Mouse (Mus musculus) telencephalon, adult 2 months (tissue): ENCODE results near the gene Glb1l2.

Experiments
- DNase-seq: peaks from one replicate; pipeline ENCODE4 v3.0.0-alpha.2; 2011; ENCODE audit warnings: low read depth, low spot score

Gene Glb1l2

DNA sequence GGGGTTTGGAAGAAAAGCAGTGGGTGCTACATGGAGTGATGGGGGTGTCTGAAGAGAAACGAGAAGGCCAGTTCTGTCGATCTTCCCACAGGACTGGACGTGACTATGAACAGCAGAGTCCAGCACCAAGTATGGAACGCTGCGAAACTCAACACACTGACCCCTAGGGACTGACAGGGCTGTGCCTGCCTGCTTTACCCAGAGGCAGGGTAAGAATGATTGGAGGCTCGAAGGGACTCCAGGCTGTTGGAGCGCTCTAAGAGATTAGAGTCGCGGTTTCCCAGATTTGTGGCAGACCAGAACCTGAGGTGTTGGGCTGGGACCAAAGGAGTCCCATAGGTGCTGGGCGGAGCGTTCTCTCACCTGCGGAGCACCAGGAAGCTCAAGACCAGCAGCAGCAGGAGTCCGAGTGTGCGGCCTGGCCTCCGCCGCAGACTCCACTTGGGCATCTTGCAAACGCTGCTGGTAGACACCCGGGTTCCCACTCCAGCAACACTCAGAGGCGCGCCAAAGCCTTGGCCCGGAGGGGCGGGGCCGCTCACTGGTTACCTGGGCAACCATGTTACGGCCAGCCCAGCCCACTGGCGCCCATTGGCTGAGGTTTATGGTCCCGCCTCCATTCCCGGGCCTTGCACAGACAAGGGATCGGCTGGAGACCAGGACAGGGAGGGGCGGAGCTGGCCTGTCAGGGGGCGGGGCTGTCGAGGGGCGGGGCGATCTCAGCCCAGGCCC is at the start of gene Glb1l2:
Glb1l2 (minus strand) TSS at position 534 of the 732 bp plus-strand sequence.
- DNase-seq: peak; percentile 47

DNA sequence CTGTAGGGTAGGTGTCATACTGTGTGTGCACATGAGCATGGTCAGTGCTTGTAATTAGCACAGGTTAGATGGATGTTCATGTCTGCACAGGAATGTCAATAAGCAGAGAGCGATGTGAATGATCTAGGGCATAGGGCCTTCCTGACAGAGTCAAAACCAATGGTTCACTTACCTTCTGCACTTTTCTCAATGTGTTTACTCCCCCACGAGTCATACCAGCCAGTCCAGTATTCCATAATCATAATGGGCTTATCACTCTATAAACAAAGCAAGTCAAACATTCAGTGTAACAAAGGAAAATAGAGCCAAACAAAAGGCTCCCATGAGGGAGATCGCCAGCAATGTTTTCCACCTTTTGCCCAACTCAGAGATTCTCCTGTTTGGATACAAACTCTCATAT is 24.8 kb upstream of the Glb1l2 start:
- no peak for DNase-seq

DNA sequence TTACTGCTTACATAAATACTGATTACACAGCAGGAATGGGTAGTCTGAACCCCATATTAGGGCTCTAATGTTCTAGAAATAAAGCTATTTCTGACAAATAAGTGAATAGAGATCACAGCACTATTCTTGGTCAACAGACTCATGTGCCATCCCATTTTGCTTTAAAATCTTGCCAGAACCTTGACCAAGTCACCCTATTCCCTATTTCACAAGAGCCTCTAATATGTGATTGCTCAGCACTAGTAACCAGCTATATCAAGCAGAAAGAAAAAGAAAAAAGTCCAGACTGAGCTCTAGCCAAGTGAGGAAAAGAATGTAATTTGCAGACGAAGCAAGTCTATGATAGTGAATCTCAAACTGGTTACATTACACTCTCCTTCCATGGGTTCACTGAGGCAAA is 13.7 kb upstream of the Glb1l2 start:
- no peak for DNase-seq

DNA sequence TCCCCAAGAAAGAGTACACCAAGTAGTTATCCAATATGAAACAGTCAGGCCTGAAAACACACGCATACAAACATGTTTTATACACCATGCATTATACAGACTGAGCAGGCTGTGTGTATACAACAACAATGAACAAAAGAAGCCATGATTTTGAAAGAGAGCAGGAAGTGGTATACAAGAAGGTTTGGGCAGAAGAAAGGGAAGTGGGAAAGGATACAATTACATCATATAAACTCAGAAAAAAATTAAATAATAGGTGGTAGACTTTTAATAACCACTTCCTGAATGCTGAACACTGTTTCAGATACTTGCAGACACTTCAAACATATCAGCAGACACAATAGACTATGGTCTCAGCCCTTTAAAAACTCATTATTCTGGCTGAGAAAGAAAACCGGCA is 2.5 kb upstream of the Glb1l2 start:
- DNase-seq: no peak

DNA sequence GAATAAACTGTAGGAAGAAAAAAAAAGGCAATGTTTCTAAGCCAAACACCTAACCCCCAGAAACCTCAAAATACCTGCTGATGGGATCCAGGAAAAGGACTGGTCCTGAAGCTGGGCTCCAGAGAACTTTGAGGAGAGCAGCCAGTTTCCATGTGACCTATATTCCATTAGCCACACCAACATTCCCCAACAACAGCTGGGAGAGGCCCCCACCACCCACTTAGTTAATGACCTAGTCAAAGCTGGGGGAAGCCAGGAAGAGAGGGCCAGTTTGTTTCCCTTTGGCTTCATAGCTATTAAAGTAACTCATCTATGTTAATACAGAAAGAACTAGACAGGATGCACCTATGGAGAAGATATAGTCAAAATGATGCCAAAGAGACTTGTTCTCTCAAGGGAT is 1.9 kb downstream of the Glb1l2 start:
- DNase-seq: no peak

DNA sequence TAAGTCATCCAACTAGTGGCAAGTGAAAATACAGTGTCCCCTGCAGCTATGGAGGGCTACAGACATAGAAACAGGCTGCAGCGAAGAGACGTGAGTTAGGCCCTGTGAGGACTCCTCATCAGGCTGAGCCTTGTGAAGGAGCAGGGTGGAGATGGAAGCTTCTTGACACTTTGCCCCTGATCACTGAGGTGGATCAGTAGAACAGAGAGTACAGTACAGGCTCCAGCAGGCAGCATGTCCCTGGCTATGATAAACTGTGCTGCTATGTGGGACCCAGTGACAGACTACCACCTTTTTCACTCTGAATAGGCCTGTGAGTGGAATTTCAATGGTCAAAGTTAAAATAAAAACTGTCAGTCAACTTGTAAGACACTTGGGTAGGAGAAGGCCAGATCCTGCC is 5.9 kb downstream of the Glb1l2 start:
- DNase-seq: no peak

DNA sequence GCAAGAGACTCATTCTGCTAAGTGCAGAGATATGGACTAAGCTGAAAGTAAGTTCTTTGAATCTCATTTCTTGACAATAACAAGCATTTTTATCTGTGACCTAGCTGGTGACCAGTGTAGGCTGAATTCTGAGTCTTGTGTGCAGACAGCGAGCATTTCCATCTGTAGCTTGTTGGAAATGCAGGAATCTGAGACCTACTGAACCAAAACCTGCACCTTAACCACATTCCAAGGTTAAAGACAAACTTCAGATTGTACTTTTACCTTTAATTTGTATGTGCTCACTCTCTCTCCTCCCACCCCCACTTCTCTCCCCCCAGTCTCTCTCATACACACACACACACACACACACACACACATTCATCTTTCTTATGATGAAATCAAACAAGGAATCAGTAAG is 7.5 kb downstream of the Glb1l2 start:
- no peak for DNase-seq

DNA sequence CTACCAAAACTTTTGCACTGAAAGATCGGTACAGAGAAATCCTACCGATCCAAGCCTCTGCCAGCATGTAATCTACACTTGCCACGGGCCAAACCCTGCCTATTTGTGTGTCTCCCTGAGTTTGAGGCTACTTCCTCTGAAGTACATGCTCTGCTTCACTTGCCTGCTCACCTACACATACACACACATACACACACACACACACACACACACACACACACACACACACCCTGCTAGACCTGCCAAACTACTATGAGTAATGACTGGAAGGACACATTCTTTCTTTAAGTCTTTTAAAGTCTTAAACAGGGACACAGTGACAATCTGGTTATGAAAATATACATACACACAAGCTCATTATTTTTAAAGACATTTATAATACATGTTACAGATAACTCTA is 8.1 kb downstream of the Glb1l2 start:
- DNase-seq: no peak

DNA sequence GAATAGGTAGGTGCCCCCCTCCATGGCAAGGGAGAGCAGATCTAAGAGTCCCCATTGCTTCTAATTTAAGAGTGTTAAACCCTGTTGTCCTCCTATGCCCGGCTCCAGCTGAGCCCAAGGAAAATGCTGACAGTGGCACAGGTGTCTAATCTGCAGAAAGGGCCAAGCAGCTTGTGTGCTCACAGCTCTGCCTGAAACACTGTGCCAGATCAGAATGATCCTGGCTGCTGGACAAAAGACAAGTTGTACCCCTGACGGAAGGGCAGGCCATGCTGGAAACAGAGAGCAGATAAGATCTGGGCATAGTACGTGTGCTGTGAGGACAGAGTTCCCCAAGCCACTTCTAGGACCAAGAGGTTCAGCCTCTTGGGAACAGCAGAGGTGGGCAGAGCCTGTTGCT is 13.4 kb downstream of the Glb1l2 start:
- no peak for DNase-seq

DNA sequence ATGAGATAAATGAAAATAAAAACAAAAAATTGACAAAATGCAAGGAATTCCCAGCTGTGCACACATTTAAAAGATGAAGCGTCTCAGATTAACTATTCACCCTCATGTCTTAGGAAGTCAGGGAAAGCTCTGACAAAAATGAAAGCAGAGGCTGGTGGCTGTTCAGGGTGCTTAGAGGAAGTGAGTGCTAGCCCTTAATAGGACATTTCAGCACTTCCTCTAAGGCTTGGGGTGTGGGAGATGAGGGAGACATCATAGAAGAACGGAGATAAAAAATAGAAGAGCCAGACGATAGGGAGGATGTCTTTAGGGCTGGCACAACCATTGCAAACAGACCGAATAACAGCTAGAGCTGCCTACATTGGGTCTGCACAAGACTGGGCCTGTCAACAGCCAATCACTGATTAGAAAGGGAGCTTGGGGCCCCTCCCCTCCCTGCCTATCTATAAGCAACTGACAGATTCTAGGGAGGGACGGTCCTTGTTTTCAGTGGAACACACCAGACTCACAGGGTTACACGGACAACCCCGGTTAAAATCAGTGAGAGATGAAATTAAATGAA is 22.8 kb downstream of the Glb1l2 start:
- no peak for DNase-seq

DNA sequence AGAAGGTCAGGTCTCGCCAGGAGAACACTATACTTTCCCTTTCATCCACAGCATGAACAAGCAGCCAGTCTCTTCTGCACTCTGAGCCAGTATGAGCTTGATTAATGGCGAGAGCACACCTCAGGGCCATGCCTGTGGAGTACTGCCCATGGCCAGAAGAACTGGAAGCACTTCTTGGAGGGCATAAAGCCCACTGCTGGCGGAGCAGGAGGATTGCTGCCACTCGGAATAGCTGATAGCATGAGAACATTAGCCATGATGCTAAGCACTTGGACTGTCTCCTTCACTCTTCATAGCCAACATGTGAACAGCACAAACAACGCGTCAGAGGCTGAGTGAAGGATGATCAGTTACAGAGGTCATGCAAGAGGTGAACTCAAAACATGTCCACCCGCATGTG is 27.8 kb downstream of the Glb1l2 start:
- no peak for DNase-seq

DNA sequence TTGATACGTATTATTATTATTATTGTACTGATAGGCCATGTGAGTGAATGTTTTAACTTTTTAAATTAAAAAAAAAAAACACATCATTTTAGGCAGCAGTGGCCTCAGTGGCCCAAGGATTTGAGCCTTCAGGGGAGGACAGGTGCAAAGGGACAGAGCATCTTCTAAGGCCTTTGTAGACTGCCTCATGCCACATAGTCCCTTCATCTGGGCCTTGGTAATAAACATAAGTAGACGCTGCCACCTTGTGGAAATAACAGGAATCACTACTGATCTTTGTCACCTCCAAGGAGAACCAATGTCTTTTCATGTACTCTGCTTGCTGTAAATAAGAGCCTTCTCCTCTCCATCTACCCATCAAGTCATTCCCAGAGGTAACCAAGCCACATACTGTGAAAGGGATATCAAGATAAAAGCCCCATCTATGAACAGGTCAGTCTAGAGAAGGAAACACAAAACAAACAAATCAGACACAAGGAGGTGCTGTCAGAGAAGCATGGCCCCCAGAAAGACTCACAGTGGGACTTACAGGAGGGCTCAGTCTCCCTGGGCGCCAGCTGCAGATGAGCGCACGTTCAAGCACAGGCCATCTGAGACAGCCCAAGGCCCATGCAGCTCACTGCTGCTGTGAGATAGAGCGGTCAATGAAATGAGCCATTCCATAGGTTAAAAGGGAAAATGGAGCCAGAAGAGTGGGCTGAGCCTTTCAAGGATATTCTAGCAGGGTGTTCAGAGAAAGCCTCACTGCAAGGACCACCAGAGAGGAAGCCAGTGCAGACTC is 30.0 kb downstream of the Glb1l2 start:
- peak; percentile 53 for DNase-seq

DNA sequence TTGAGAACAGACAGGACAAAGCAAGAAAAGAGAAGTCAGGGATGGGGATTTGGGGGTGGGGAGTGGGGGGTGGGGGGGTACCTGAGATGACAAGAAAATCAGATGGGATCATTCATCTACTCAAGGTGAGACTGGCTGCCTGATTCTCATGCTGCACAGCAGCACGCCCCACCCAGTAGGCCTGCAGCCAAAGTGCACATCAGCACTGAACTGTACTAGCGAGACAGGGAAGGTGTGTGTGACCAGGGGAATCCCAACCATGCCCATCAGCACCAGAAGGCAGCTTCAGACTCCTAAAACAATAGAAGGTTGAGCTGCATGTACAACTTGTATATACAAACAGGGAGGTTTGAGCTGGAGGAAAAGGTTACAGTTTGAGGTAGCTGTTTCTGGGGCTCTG is 30.6 kb downstream of the Glb1l2 start:
- no peak for DNase-seq

DNA sequence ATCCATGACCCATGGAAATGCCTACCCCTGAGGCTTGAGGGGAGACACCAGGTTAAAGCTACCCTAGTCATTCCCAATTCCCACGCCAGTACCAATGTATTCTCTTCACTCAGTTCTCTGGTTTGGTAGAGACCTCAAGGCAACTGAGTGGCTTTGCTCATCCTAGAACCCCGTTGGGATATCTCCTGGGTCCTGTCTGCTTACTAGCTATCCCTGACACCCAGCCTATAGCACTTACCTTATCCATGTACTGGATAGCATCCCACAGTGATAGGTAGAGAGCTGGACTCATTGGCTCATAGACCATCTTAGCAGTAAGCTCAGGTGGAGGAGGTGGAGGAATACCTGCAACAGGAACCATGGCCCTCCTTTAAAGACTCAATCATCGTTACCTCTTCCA is 38.1 kb downstream of the Glb1l2 start:
- no peak for DNase-seq

DNA sequence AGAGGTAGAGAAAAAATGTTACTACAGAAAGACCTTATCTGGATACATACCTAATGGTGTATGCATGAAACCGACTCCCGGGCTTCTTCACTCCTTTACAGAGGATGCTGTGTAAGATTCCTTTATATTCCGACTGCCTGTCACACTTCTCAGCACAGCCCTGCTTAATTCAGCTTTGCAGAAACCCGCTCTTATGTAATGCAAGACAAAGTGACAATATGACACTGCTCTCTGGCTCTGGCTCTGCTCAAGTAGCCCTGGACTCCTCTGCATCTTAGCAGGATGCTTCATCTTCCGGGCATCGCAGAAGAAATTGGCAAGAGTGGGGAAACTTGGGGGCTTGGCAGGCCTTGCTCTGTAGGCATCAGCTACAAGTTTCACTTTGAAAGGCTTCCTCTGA is 43.8 kb downstream of the Glb1l2 start:
- DNase-seq: no peak

DNA sequence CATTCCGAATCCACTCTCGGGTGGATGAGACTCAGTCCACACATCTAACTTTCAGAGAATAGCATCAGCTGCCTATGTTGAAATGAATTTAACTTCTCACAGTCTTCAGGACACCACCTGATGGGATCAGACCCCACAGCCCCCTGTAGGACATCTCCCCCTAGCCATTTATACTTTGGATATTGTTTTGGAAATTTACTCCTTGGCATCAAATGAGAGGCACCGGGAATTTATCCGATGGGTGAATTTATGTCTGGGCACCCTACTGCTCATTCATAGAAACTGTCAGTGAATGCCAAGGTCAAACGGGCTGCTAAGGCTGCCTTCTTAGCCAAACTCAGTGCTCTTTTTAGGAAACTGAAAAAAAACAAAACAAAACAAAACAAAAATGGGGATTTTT is 45.7 kb downstream of the Glb1l2 start:
- no peak for DNase-seq

DNA sequence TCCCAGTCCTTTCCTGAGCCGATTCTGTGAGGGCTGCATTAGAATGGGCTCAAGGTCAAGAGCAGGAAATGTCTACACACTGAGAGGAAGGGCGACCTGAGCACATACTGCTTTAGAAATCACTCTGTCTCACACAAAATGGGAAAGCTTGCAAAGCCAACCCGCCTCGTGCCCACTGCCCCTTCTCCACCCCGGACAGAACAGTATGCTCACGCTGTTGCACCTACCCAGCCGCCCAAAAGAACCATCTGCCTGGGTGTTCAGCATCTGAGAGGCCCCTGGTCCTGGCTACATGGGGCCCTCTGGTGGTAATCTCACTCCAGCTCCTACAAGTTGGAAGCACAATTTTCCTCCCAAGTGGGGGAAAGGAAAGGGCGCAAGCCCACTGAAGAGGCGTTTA is 46.2 kb downstream of the Glb1l2 start:
- no peak for DNase-seq

DNA sequence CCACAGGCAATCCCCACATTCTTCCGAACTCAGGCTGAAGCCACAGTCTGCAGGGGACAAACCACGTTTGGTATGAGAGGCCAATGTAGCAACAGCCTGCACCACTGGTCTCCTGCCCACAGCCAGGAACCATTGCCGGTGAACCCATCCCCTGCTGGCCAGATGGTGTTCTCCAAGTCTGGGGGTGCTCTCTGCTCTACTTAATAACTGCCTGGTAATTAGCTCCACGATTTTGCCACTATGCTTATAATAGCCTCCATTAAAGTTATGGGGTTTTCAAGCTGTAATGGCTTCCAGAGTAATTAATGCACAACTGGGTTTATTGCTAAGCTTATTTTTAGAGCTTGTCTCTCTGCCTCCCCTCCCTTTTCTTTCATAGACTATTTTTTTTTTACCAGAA is 57.4 kb downstream of the Glb1l2 start:
- DNase-seq: no peak

DNA sequence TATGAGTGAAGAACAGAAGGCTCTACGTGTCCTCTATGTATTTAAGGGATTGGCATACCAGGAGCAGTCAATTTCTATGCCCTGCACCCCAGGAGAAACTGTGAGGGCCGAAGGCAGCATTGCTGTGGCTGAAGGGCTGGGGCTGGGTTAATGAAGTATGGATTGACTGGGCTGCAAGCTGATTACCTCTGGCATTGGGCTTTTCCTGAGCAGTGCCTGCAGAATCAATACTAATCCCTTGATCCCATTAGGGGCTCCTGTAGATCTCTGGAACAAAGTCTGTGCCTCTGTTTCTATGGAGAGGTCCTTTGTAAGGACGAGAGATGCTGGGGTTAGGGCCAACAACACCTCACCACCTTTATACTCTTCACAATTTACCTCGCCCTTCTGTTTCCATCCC is 59.1 kb downstream of the Glb1l2 start:
- DNase-seq: no peak

DNA sequence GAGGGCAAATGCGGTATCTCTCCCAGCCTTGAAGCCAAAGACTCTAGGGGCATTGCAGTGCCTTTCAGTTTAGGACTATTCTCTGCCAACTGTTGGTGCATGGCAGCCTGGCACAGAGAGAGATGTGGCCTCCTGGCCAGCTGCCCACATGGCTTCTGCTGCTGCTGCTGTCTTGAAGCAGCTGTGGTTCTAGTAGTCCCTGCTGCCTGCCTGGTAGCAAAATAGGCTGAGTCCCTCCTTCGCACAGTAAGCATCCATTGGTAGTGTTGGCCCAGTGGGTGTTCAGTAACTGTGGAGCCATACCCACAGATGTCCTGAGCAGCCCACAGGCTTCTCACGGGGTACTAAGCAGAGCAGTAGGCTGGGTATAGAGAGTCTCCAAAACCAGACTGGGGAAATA is 63.5 kb downstream of the Glb1l2 start:
- DNase-seq: no peak

DNA sequence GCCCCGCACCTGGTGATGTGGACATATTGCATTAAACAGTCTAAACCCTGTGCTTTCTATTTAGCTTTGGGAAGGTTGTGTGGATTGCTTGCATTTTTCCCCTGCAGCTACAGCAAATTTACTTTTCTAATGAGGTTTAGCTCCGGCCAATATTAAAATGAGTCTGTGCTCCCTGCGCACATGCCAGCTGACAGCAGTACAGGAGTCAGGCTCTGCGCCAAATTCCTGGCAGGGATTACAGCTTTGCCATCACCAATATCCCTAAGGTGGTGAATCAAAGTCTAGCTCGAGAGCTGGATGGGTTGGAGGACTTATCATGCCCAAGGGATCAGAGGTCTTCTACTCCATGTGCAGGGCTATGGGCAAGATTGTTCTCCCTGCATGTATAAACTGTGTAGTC is 69.2 kb downstream of the Glb1l2 start:
- no peak for DNase-seq

DNA sequence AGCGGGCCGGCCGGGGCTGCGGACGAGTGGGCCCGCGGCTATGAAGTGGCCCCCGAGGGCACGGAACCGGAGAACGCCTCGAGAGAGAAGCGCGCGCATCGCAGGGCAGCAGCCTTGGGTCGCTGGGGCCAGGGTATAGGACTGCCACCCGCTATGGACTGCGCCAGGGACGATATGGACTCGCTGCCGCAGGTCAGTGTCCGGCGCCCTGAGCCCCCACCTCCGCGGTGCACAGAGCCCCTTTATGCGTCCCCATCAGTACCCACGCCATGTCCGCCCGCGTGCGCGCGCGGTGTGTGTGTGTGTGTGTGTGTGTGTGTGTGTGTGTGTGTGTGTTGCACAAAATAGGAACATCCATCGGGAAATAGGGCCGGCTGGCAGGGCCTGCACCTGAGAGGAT is 72.3 kb downstream of the Glb1l2 start:
- DNase-seq: no peak
